Mouse (Mus musculus) lung, postnatal 25 days (tissue): ENCODE results near the gene AI464131.
A peak's percentile ranks its signal among the peaks of the same experiment; 100 is the strongest.

Source experiments
- DNase-seq: peaks from one replicate; pipeline ENCODE4 v3.0.0; 2022; ENCODE audit warnings: low spot score

AI464131 gene

DNA sequence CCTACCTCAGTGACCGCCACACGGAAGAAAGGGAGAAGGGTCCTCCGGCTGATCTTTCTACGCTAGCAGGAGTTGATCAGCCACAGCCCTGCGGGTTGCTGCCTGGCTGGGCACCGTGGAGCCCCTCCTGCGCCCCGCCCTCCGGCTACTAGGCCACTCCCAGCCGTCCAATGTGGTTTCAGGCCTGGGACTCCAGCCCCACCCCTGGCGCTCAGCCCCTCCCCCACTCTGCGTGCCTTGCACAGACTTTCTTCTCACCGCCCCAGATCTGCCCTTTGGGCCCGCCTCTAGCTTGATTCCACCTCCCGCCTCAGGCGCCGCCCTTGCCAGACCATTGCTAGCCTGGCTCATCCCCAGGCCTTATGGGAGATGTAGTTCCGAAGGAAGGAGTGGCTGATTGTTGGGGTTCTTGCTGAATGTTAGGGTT is at the start of gene AI464131:
Gene AI464131 (minus strand): TSS at position 91 of the 427 bp plus-strand sequence.
- DNase-seq, result peak; percentile 98

DNA sequence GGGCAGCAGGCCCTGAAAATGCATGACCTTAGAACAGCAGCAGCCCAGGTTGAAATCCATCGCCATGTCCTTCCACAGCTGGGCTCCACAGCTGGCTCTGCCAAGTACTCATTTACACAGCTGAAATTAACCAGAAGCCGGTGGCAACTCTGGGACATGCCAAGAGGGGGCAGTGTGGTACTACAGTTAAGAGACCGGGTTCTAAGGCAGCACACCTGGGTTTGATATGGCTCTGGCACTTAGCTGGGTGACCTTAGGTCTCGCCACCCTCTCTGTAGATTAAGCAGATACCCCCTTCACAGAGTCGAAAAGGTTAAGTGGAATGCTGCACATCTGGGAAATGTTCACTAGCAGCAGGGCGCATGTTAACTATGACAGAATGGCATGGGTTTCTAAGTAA is 49.7 kb upstream of the AI464131 start:
- peak; percentile 74 for DNase-seq

DNA sequence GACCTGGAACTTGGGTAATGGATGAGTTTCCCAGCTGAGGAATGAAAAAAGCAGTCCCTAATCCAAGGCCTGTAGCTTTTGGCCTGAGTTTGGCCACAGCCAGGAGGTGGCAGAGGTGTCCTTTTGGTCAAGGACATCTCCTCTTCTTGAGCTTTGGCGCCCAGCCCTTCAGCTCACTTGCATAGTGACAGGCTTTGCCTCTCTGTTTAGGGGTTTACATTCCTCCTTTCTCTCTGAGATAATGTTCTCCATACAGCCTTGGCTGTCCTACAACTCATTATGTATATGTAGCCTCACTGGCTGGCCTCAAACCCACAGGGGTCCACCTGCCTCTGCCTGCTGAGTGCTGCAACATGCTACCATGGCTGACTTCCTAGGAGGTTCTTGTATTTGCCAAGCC is 44.2 kb upstream of the AI464131 start:
- DNase-seq, result no peak

DNA sequence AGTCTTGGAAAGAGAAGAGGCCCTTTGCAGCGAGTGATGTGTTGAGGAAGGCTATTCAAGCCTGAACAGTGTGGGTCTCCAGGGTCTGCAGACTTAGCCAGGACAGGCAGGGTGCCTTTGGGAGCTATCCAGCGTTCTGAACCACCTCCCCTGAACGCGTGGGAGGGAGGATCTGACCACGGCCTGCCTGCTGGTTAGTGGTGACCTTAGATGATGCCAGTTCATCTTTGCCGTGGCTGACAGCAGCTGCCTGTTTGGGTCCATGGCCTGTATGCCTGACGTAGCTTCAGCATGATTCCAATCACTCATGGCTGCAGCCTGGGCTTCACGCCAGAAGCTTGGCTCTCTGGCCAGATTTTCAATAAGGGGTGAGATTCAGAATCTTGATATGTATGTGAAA is 43.1 kb upstream of the AI464131 start:
- peak; percentile 14 for DNase-seq

DNA sequence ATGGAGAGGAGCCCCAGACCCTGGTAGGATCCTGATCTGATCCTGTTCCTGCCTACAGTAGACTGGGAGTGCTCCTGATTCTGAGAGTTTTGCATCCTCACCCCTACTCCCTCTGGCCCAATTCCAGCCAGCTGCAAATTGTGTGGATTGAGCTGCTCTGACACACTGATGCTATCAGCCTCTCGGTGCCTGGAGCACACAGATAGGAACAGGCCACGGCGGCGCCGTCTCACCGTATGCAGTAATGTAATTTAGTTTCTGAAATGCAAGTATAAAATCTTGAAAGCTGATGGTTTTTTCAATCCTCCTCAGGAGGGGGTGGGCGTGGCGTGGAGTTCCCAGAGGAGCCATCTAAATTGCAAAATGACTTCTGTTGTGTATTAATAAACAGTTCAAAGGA is 39.3 kb upstream of the AI464131 start:
- no peak for DNase-seq

DNA sequence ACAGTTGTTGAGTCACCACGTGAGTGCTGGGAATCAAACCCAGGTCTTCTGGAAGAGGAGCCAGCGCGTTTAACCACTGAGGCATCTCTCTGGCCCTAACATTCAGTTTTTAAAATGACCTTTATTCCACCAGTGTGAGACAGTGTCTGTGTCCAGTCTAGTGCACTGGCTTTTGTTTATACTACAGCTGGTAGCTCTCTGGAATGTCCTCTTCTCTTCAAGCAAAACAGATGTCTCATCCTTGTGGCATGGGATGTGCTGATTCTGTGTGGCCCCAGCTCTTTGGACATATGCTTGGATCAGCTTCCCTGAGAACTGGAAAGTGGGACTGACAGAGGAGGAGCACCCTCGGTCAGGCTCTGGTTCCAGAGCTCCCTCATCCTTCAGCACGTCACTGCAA is 32.0 kb upstream of the AI464131 start:
- DNase-seq, result peak; percentile 9

DNA sequence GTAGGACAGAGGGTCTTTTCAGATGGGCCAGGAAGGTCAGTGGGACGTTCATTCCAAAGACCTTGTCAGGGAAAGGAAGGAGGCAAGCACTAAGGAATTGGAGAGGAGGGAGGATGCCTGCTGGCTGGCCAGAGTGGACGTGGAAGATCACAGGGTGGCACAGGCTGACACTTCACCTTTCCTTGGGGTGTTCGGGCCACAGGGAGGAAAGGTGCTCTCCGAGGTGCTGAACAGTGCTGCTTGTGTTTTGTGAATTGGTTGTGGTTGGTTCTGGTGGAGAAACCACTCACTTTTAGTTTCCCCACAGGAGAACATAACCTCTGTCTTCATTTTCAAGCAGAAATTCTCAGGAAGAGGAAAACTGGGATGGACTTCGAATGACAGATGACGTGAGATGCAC is 29.5 kb upstream of the AI464131 start:
- no peak for DNase-seq

DNA sequence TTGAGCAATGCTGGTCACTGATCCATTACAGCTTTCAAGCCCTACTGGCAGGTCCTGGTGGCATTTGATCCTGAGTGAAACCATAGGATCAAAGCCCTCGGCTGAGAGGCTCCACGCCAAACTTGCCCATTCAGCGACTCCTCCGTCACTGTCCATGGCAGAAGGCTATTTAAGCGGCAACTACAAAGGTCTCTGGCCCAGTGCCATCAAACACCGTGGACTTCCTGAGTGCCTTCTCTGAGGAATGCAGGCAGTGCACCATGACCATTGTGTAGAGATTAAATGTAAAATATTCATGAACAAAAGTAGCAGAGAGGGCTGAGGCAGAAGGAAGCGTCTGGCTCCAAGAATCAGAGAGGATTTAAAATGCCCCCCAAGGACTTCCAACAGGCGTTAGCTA is 25.1 kb upstream of the AI464131 start:
- DNase-seq, result no peak

DNA sequence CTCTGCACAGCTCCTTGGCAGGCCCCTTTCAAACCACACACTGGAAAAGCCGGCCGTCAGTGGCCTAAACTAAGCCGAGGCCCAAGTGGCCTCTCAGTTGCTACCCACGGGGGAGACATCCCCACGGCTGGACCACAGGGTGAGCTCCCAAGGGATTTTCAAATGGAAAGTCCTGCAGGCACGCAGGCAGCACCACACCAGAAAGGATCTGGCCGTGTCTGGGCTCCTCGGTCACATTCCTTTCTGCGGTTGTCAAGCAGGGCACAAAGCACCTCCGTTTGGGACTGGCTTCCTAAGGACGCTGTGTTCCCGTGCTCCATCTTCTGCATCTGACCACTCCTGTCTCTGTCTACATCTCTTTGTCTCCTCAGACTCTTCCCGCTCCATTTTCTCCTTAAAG is 24.2 kb upstream of the AI464131 start:
- DNase-seq, result no peak

DNA sequence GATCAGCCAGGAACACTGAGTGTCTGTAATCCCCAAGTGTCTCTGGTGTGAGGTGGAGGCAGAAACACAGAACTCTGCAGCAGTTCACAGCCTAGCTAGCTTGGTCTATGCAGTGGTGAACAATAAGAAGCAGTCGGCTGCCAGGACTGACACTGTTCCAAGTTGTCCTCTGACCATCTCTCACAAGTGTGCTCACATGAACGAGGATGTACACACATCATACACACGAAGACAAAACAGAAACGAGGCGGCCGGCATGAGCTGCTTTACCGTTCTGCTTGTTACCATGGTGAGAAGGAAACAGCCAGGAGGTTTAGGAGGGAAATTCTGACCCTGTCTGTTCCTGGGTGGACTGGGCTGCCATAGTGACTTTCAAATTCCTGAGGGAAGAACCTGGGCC is 23.7 kb upstream of the AI464131 start:
- DNase-seq, result no peak

DNA sequence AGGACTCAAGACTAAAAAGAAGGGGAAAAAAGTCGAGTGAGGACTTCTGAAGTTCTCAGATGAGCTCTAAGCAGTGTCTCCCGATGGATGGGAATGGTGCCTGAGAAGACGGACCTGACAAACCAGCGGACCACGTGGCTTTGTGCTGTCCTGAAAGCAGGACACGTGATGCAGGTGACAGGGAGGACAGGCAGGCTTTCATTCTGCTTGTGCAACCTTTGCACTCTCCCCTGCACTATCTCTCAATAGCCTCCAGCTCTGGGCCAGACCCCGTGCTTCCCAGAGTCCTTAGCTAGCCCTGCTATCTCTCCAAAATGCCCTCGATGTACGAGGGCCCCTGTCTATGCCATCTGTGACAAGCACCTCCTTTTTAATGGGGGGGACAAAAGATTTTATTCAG is 22.0 kb upstream of the AI464131 start:
- DNase-seq, result no peak

DNA sequence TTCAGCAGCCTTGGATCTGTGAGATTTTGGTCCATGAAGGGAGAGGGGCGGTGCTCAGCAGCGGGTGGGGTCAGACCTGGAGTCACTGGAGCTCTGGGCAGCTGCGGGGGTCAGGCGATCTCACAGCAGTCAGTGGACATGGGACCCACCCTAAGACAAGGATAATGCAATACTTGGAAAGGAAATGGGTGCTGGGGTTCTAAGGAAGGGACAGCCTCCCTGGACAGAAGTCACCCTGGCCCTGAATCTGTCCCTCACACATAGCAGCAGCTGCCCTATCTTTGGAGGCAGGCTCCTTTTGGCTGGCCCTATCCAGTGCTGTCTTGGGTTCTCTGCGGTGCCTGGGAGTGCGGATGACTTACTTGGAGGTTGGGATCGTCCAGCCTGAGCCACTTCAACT is 21.0 kb upstream of the AI464131 start:
- no peak for DNase-seq

DNA sequence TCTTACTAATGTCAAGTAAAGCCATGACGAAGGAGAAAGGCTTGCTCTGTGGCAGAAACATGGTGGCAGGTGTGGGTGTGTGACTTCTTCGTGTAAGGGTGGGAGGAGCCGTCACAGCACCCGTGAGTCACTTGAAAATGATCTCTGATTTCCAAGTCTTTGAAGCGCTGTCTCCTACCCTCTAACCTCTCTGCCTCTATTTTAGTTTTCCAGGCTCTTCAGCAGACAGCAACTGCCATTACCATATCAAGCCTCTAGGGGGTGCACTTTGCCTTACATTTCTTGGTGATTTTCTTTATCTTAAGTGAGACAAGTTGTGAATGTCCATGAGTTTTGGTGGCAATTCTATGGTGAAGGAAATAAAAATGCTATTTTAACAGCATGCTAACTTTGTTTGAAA is 19.9 kb upstream of the AI464131 start:
- peak; percentile 42 for DNase-seq

DNA sequence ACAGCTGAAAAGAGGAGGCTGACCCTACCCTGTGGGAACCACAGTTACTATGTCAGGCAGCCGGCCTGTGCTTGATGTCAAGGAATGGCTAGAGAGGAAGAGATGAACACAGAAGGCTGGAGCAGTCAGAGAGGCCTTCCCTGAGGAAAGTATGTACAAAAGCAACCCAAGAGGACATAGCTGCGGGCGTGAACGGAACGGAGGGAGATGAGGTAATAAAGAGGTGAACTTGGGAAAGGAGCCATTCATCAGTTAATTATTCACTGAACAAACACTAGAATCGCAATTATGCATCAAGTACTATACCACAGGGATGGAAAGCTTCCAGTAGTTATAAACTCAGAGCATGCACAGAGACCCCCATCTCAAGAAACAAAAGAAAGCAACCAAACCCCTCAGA is 19.3 kb upstream of the AI464131 start:
- DNase-seq, result peak; percentile 19

DNA sequence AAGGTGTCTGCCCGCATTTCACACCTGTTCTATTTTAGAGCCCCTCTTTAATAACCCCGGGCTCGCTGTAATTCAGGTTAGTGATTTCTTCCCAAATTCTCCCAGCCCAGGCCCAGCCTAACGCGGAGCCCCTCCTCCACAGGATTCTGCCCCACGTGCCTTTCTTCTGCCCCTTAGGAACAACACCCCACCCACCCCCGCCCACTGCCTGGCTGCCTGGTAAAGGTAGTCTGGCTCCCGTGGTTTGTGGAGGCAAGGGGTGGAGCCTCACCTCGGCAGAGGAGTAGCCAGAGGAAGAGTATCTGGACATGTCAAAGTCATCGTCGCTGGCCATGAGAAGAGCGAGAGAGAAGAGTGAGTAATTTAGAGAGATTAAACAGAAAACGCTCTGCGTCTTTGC is 17.8 kb upstream of the AI464131 start:
- DNase-seq, result no peak

DNA sequence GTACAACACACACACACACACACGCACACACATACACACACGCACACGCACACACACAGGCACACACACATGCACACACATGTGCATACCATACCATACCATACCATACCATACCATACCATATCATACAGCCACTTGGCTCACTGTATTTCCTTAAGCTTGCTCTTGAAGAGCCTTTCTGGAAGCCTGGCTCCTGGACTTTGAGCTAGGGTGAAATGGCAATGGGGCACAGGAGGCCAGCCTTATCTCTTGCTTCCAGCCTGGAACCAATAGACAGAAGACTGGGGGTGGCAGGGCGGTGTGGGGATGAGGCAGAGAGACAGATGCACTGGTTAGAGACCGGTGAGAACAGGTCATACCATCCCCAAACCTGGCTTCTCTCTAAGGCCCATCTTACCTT is 16.3 kb upstream of the AI464131 start:
- DNase-seq, result no peak

DNA sequence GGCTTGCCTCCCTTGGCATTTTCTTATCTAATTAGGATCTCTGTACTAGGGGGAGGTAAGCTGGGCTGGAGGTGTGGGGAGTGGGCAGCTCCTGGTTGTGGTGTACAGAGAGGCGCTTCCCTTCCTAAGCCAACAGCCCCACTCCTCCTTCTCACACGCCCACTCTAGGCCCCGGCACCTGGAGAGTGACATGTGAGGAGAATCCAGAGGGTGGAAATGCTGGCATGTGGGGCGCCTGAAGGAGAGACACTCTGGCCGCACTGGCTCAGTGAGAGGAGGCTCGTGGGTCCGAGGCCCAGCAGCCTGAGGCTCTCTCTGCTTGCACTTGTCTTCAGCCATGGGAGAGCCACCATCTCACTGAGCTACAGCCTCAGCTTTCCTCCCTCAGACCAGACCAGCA is 15.5 kb upstream of the AI464131 start:
- DNase-seq, result no peak

DNA sequence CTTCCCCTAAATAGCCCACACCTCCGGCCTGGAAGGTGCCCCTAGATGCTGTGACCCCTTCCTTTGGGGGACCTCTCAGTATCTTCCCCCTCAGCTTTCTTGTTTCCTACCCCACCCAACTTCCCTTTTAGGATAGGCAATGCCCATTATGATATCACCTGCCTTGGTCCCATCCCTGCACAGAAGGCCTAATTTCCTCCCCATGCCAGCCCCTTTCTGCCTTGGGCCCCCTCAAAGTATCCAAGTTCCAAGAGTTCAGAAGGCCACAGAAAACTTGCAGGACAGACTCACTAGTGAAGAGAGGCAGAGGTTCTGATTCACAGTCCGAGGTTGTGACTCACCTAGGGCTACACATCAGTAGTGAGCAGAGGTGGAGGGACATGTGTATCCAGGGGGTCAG is 14.4 kb upstream of the AI464131 start, which contains the start of gene 1110017D15Rik:
Gene 1110017D15Rik (minus strand): TSS at position 101 of the 400 bp plus-strand sequence.
- DNase-seq, result no peak

DNA sequence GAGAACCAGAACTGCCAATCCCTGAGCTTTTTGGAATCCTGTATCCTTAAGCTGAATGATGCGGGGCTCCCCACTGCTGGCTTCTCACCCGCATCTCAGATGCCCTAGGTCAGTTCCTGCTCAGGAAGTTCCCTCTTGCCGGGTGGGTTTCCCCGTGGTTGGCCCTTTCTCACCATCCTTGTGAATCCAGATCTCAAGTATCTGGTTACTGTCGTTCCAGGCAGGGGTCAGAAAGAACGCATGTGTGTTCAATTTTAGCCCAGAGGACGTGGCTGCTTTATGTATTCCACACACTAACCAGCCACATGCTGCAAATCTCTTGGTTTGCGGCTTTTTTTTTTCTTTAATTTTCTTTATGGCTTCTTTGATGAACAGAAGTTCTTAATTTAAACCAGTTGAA is 10.8 kb upstream of the AI464131 start:
- DNase-seq, result no peak

DNA sequence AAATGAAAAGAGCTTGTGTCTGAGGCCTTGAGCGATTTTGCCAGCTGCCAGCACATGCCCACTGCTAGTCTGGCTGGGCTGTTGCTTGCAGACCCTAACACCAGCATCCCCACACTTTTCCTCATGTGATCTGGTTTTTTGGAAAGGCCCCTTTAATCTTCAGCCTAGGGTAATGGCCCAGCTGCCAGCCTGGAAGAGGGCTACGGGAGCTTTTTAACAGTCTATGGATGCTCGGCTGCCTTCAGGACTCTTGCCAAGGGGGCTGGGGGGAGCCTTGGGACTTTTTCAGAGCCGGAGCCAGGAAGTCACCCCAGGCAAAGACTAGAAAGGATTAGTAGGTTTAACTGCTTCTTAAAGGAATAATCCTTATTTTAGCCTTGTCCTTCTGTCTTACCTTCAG is 10.4 kb upstream of the AI464131 start:
- no peak for DNase-seq

DNA sequence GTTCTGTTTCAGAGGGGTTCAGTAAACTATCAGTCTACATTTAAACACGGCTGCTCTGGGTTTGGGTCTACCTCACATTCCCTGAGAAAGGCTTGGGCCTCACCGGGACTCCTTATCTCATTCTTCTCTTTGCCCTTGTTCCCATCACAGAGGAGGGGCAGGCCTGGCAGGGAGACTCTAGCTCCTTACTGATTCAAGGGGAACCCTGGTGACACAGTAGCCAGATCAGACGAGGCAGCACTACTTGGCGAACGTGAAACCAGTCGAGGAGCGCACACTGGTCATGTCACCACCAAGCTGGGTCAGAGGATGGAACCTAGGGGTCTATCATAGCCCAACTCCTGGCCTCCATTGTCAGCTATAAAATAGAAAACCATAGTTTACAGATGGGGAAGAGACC is 5.1 kb upstream of the AI464131 start:
- no peak for DNase-seq

DNA sequence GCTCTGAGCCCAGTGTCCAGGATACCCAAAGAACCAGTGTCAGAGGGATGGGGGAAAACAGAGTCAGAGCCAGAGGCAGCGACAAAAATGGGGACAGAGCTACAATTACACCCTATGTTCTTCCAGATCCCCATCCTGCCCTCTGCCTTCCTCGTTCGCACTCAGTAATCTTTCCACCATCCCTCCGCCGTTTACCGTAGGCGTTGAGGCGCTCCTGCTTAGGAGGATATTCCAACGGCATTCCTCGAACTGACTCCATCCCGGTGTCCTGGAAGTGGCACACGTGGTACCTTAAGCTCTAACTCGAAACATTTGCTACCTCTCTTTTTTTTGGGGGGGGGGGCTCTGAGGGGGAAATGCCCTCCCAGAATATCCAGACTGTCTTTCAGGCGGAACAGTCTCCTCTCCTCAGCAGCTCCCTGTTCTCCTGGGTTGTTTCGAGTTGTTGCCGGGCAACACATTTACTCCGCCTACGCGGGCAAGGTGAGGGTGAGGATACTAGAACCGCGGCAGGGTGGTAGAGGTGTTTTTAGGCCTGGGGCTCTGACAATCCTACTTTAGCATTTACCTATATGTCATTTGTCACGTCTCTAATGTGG is 4.5 kb upstream of the AI464131 start:
- DNase-seq, result no peak

DNA sequence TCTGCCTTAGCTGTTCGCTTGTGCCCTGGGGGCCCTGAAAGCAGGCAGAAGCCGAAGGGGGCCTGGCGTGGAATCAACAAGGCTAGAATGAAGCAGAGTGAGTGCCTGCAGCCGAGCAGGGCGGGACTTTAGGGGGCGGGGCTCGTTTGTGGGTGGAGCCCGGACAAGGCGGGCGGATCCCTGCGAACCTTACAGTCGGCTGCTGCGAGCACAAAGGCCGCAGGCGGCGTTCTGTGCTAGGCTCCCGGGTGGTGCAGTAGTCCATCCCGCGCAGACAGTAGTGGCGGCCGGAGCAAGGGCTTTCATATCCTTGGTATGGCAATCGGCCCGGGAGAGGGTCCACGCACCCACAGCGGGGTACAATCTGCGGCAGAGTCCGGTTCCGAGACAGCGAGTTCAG is 4.0 kb upstream of the AI464131 start:
- DNase-seq, result peak; percentile 88

DNA sequence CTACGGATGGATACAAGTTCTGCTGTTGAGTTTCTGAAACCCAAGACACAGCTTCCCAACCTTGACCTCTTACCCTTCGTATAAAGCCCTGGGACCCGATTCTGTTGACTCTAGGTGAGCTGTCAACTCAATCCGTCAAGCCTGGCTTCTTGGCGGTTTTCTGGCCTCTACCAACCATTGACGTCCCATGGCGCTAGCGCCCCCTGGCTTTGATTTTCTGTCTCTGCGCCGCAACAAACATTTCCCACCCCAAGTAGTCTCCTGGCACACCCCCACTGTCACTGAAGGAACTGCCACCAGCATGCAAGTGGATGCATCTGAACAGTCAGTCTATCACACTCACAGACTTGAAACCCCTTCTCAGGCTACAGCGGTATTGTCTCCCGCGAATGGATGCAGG is 3.3 kb upstream of the AI464131 start:
- peak; percentile 73 for DNase-seq

DNA sequence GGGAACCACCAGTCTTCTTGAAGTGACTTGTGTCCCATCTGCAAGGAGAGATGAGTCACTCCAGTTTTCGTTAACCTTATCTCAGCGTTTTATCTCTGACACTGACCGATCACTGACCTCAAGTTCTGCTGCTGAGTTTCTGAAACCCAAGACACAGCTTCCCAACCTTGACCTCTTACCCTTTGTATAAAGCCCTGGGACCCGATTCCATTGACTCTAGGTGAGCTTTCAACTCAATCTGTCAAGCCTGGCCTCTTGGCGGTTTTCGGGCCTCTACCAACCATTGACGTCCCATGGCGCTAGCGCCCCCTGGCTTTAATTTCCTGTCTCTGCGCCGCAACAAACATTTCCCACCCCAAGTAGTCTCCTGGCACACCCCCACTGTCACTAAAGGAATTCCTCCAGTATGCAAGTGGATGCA is 2.3 kb upstream of the AI464131 start:
- peak; percentile 35 for DNase-seq
